Mouse (Mus musculus) heart, embryonic 11.5 days (tissue): ENCODE data around the gene Cpxm2. TPM values are rescaled to one million over a fixed set of nuclear protein-coding genes. Genes with fewer than 3 reads are reported as not detected.

ENCODE experiments used
- ATAC-seq: fragments of 200-750 bp; cut with Nextera tagmentation; replicated peaks from 2 replicates; pipeline ENCODE4 v1.8.0; 2017; ENCODE audit warnings: moderate library complexity; ENCODE audit not compliant: insufficient number of reproducible peaks, low FRiP score, low TSS enrichment
- H3K27ac ChIP-seq: fragments of 300-500 bp; sonication (generic); 2 replicates; pipeline ENCODE4 v1.5.1; 2014; ENCODE audit warnings: mild to moderate bottlenecking, low read depth, low read length
- H3K27me3 ChIP-seq: fragments of 300-500 bp; sonication (generic); 2 replicates; pipeline ENCODE4 v1.6.1; 2014; ENCODE audit warnings: mild to moderate bottlenecking, low read length, mixed read lengths; ENCODE audit not compliant: control insufficient read depth, insufficient read depth
- H3K36me3 ChIP-seq: fragments of 300-500 bp; sonication (generic); 2 replicates; pipeline ENCODE4 v1.6.1; 2014; ENCODE audit warnings: mild to moderate bottlenecking, low read length, moderate library complexity, mixed read lengths; ENCODE audit not compliant: control insufficient read depth, insufficient read depth
- H3K4me1 ChIP-seq: fragments of 300-500 bp; sonication (generic); 2 replicates; pipeline ENCODE4 v1.6.1; 2014; ENCODE audit warnings: low read length; ENCODE audit not compliant: control insufficient read depth, insufficient read depth
- H3K4me2 ChIP-seq: fragments of 300-500 bp; sonication (generic); 2 replicates; pipeline ENCODE4 v1.6.1; 2014; ENCODE audit warnings: mild to moderate bottlenecking, moderate library complexity
- H3K4me3 ChIP-seq: fragments of 300-500 bp; sonication (generic); 2 replicates; pipeline ENCODE4 v1.5.1; 2014; ENCODE audit warnings: low read depth, low read length
- H3K9ac ChIP-seq: fragments of 300-500 bp; sonication (generic); 2 replicates; pipeline ENCODE4 v1.6.1; 2014; ENCODE audit warnings: mild to moderate bottlenecking, low read depth, low read length, moderate library complexity
- H3K9me3 ChIP-seq: fragments of 300-500 bp; sonication (generic); replicated peaks from 2 replicates; pipeline ENCODE4 v1.6.1; 2016; ENCODE audit warnings: low read length; ENCODE audit not compliant: control insufficient read depth
- WGBS: fragments of 180-500 bp; shearing (Covaris S2); extraction: QIAGEN DNeasy Blood & Tissue Kit; methylation state at CpG from one replicate; pipeline ENCODE4 v1.1.7; 2014; ENCODE audit not compliant: insufficient replicate concordance; 5-methylcytosine and 5-hydroxymethylcytosine counted together
- polyA plus RNA-seq: library from polyadenylated mRNA; unstranded; fragments of >200 nt; fragmentation: Nextera tagmentation; extraction: Ambion mirVana; gene quantifications from 2 replicates; pipeline ENCODE4 v1.2.1, GENCODE M21; 2014

The Cpxm2 gene
- polyA plus RNA-seq, 1 experiment from 2014 or later = not detected

- WGBS = 52% methylated on average over 6 of the region's 6 CpGs
- Histone ChIP-seq H3K4me1 (no peaks in the 10 kb centered on the region), H3K4me3 (no peak overlapping the region), H3K9ac (no peak overlapping the region), H3K36me3 (no peaks in the 10 kb centered on the region), H3K27ac (no peak overlapping the region), H3K27me3 (peaks cover 2% of the 10 kb centered on the region; the same call in 1 of the 2 replicates), H3K9me3 (no peaks in the 10 kb centered on the region), H3K4me2 (no peak overlapping the region)
- ATAC-seq = no peak
These were observed 122.5 kb downstream of the Cpxm2 start for GRCm38 (mm10) chr7:132031940-132032531.

- Histone ChIP-seq H3K4me3 (no peak overlapping the region), H3K4me2 (no peak overlapping the region), H3K27ac (no peak overlapping the region), H3K9me3 (no peaks in the 10 kb centered on the region), H3K4me1 (no peaks in the 10 kb centered on the region), H3K27me3 (no peaks in the 10 kb centered on the region), H3K36me3 (no peaks in the 10 kb centered on the region), H3K9ac (no peak overlapping the region)
- 51% methylated on average over 6 of the region's 6 CpGs for WGBS
- ATAC-seq = no peak
These were observed 127.9 kb downstream of the Cpxm2 start for GRCm38 (mm10) chr7:132026671-132027070.

- WGBS = 51% methylated on average over 6 of the region's 6 CpGs
- H3K4me2 ChIP-seq = no peak overlapping the region
These were observed 128.9 kb downstream of the Cpxm2 start for GRCm38 (mm10) chr7:132025591-132025990.

GRCm38 (mm10) chr7:132015933-132016332 lies 138.6 kb downstream of the Cpxm2 start:
- Histone ChIP-seq H3K9ac (no peak overlapping the region), H3K27ac (no peak overlapping the region), H3K4me3 (no peak overlapping the region), H3K4me1 (no peaks in the 10 kb centered on the region), H3K9me3 (no peaks in the 10 kb centered on the region), H3K4me2 (no peak overlapping the region), H3K36me3 (no peaks in the 10 kb centered on the region), H3K27me3 (no peaks in the 10 kb centered on the region)
- no peak for ATAC-seq
- 69% methylated on average over 3 of the region's 3 CpGs for WGBS

More at GRCm38 (mm10) chr7:132025591-132025990, 128.9 kb downstream of the Cpxm2 start:
- Histone ChIP-seq H3K4me1 (no peaks in the 10 kb centered on the region), H3K9me3 (no peaks in the 10 kb centered on the region), H3K36me3 (no peaks in the 10 kb centered on the region), H3K27me3 (no peaks in the 10 kb centered on the region), H3K9ac (no peak overlapping the region), H3K27ac (no peak overlapping the region), H3K4me3 (no peak overlapping the region)
- no peak for ATAC-seq

GRCm38 (mm10) chr7:132015193-132015592 lies 139.3 kb downstream of the Cpxm2 start:
- Histone ChIP-seq H3K27ac (no peak overlapping the region), H3K4me3 (no peak overlapping the region), H3K9me3 (no peaks in the 10 kb centered on the region), H3K36me3 (no peaks in the 10 kb centered on the region), H3K9ac (no peak overlapping the region), H3K4me1 (no peaks in the 10 kb centered on the region), H3K27me3 (no peaks in the 10 kb centered on the region), H3K4me2 (no peak overlapping the region)
- WGBS = 7% methylated on average over 3 of the region's 3 CpGs
- ATAC-seq = no peak

GRCm38 (mm10) chr7:132013970-132014369 lies 140.6 kb downstream of the Cpxm2 start:
- Histone ChIP-seq H3K4me1 (no peaks in the 10 kb centered on the region), H3K4me2 (no peak overlapping the region), H3K4me3 (no peak overlapping the region), H3K36me3 (no peaks in the 10 kb centered on the region), H3K27ac (no peak overlapping the region), H3K9ac (no peak overlapping the region), H3K9me3 (no peaks in the 10 kb centered on the region), H3K27me3 (no peaks in the 10 kb centered on the region)
- no peak for ATAC-seq
- WGBS = 76% methylated on average over 5 of the region's 5 CpGs

- Histone ChIP-seq H3K9me3 (no peaks in the 10 kb centered on the region), H3K4me2 (no peak overlapping the region), H3K4me1 (no peaks in the 10 kb centered on the region), H3K36me3 (no peaks in the 10 kb centered on the region), H3K27ac (no peak overlapping the region), H3K9ac (no peak overlapping the region), H3K27me3 (no peaks in the 10 kb centered on the region), H3K4me3 (no peak overlapping the region)
- no peak for ATAC-seq
- WGBS = 36% methylated on average over 1 of the region's 1 CpGs
These were observed 141.4 kb downstream of the Cpxm2 start for GRCm38 (mm10) chr7:132012969-132013679.

GRCm38 (mm10) chr7:132009002-132009401 lies 145.5 kb downstream of the Cpxm2 start:
- Histone ChIP-seq H3K36me3 (no peaks in the 10 kb centered on the region), H3K4me3 (no peak overlapping the region), H3K9ac (no peak overlapping the region), H3K4me2 (no peak overlapping the region), H3K27ac (no peak overlapping the region), H3K4me1 (no peaks in the 10 kb centered on the region), H3K9me3 (no peaks in the 10 kb centered on the region), H3K27me3 (no peaks in the 10 kb centered on the region)
- ATAC-seq = no peak
- WGBS = 73% methylated on average over 7 of the region's 7 CpGs
